Mouse (Mus musculus) heart, embryonic 14.5 days (tissue): ENCODE measurements around the gene Rhoc. TPM values are rescaled to one million over a fixed set of nuclear protein-coding genes. Genes with fewer than 3 reads are reported as not detected.
"Not testable (repeated sequence)": the region's sequence is repeated elsewhere in the genome, so short reads cannot be mapped to it uniquely, and the experiment has no call there.

ENCODE experiments used
- ATAC-seq: fragments of 200-750 bp; cut with Nextera tagmentation; 2 replicates; pipeline ENCODE4 v1.8.0; 2017; ENCODE audit warnings: low read depth, moderate TSS enrichment; ENCODE audit not compliant: insufficient number of reproducible peaks, insufficient read depth, low FRiP score
- H3K27ac ChIP-seq, 2 experiments: fragments of 200-500 bp in 1 of 2; fragments of 300-500 bp in 1 of 2; sonication (generic) in 1 of 2; replicated peaks in 1 of 2; 2 replicates each; pipeline ENCODE4 v1.5.1; 2012 to 2014; ENCODE audit warnings: low read depth in 2 of 2, low read length in 2 of 2, control low read depth in 1 of 2, mild to moderate bottlenecking in 1 of 2, mixed read lengths in 1 of 2; ENCODE audit not compliant: control insufficient read depth in 1 of 2, insufficient read depth in 1 of 2
- H3K27me3 ChIP-seq: fragments of 300-500 bp; sonication (generic); 2 replicates; pipeline ENCODE4 v1.6.1; 2014; ENCODE audit warnings: mild to moderate bottlenecking, low read length, control low read depth; ENCODE audit not compliant: control insufficient read depth, insufficient read depth
- H3K36me3 ChIP-seq: fragments of 300-500 bp; sonication (generic); 2 replicates; pipeline ENCODE4 v1.6.1; 2014; ENCODE audit warnings: mild to moderate bottlenecking, control low read depth, low read length, mixed read lengths; ENCODE audit not compliant: control insufficient read depth, insufficient read depth
- H3K4me1 ChIP-seq, 2 experiments: fragments of 200-500 bp in 1 of 2; fragments of 300-500 bp in 1 of 2; sonication (generic) in 1 of 2; 2 replicates each; pipeline ENCODE4 v1.6.1; 2012 to 2014; ENCODE audit warnings: low read length in 2 of 2, control low read depth in 1 of 2, mixed read lengths in 1 of 2; ENCODE audit not compliant: control insufficient read depth in 2 of 2, insufficient read depth in 2 of 2
- H3K4me2 ChIP-seq: fragments of 300-500 bp; sonication (generic); 2 replicates; pipeline ENCODE4 v1.6.1; 2014; ENCODE audit warnings: mild to moderate bottlenecking, low read length
- H3K4me3 ChIP-seq, 2 experiments: fragments of 200-500 bp in 1 of 2; fragments of 300-500 bp in 1 of 2; sonication (generic) in 1 of 2; 2 replicates each; pipeline ENCODE4 v1.5.1; 2012 to 2014; ENCODE audit warnings: low read length in 2 of 2, mild to moderate bottlenecking in 2 of 2, control low read depth in 1 of 2, low read depth in 1 of 2, moderate library complexity in 1 of 2; ENCODE audit not compliant: control insufficient read depth in 1 of 2, insufficient read depth in 1 of 2
- H3K9ac ChIP-seq: fragments of 300-500 bp; sonication (generic); 2 replicates; pipeline ENCODE4 v1.6.1; 2014; ENCODE audit warnings: mild to moderate bottlenecking, low read length
- H3K9me3 ChIP-seq: fragments of 300-500 bp; sonication (generic); 2 replicates; pipeline ENCODE4 v1.6.1; 2016; ENCODE audit warnings: low read length, control low read depth; ENCODE audit not compliant: control insufficient read depth
- WGBS: fragments of 180-500 bp; shearing (Covaris S2); extraction: QIAGEN DNeasy Blood & Tissue Kit; methylation state at CpG from one replicate; pipeline ENCODE4 v1.1.7; 2014; 5-methylcytosine and 5-hydroxymethylcytosine counted together
- polyA plus RNA-seq: library from polyadenylated mRNA; unstranded; fragments of >200 nt; fragmentation: Nextera tagmentation; extraction: Ambion mirVana; gene quantifications from 2 replicates; pipeline ENCODE4 v1.2.1, GENCODE M21; 2014

Rhoc gene
- polyA plus RNA-seq: 178 and 202 TPM in 2 replicates

DNA sequence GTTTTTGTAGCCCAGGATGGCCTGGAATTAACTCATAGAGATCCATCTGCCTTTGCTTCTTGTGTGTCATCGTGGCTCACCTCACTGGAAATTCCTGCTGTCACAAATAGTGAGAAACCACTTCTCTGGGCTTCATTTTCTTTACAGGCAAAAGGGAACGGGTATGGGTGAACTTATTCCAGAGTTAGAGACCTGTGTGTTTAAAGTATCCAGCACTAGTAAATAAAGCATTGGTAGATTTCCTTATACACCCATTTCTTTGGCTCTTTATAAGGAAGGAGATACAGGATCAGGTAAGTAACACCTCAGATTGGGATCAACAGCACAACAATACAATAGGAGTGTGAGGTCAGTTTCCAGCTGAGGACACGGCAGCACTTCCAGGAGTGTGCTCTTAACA, at the start of gene Rhoc:
TSS of gene Rhoc (plus strand) at position 301 of the 400 bp plus-strand sequence.
- Histone ChIP-seq H3K36me3 (peaks cover 35% of the 10 kb centered on the region), H3K4me3 (peak within 1 kb of the TSS; percentile 83 to 93)
- no peak for ATAC-seq

GRCm38 (mm10) chr3:104741954-104742353, 46.2 kb upstream of the Rhoc start:
- H3K27me3 ChIP-seq: no peaks in the 10 kb centered on the region
- no peak for ATAC-seq
- 95% methylated on average over 3 of the region's 3 CpGs for WGBS
- H3K9me3 ChIP-seq: no peaks in the 10 kb centered on the region
- H3K36me3 ChIP-seq: no peaks in the 10 kb centered on the region
- H3K9ac ChIP-seq: no peak overlapping the region
- no peaks in the 10 kb centered on the region for H3K4me1 ChIP-seq
- no peak overlapping the region for H3K27ac ChIP-seq
- no peak overlapping the region for H3K4me3 ChIP-seq
- H3K4me2 ChIP-seq: no peak overlapping the region

More for the DNA sequence above, at the start of gene Rhoc:
- Histone ChIP-seq H3K9me3 (no peaks in the 10 kb centered on the region), H3K9ac (peak within 1 kb of the TSS; percentile 95), H3K27me3 (no peaks in the 10 kb centered on the region), H3K27ac (peak within 1 kb of the TSS; percentile 91 to 95), H3K4me2 (peak within 1 kb of the TSS; percentile 90), H3K4me1 (peaks cover 37 to 39% of the 10 kb centered on the region in 2 experiments)
- 18% methylated on average over 3 of the region's 3 CpGs for WGBS

DNA sequence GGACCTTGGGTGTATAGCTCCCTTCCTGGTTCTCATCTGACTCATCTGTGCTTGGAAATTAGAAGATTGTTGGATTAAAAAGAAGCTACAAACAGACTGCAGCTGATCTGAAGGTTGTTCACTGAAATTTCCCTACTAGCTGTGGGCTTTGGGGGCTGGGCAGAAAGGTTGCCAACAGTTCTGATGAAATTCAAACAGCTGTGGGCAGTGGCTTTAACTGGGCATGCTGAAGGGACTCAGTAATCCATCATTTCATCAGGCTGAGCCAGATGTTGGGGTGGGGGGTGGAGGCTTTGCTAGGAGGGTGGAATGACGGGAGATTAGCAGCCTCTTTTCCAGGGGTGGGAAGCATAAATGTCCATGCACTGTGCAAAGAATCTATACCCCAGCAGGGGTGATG, 45.0 kb upstream of the Rhoc start:
- H3K9ac ChIP-seq: no peak overlapping the region
- no peak overlapping the region for H3K4me3 ChIP-seq
- ATAC-seq: no peak
- 29% methylated on average over 1 of the region's 1 CpGs for WGBS
- peaks cover 0 to 3% of the 10 kb centered on the region in 2 experiments; a peak in 1 of 4 replicates for H3K4me1 ChIP-seq
- no peak overlapping the region for H3K27ac ChIP-seq
- H3K4me2 ChIP-seq: no peak overlapping the region
- H3K9me3 ChIP-seq: no peaks in the 10 kb centered on the region
- no peaks in the 10 kb centered on the region for H3K27me3 ChIP-seq
- no peaks in the 10 kb centered on the region for H3K36me3 ChIP-seq

- H3K9ac ChIP-seq: no peak overlapping the region
- H3K36me3 ChIP-seq: no peaks in the 10 kb centered on the region
- 74% methylated on average over 1 of the region's 1 CpGs for WGBS
- no peaks in the 10 kb centered on the region for H3K27me3 ChIP-seq
- ATAC-seq: no peak
- H3K27ac ChIP-seq: no peak overlapping the region
- no peaks in the 10 kb centered on the region for H3K9me3 ChIP-seq
- H3K4me3 ChIP-seq: no peak overlapping the region
- no peak overlapping the region for H3K4me2 ChIP-seq
- H3K4me1 ChIP-seq: peaks cover 0 to 4% of the 10 kb centered on the region in 2 experiments; a peak in 1 of 4 replicates
Observed at GRCm38 (mm10) chr3:104743864-104744263, 44.3 kb upstream of the Rhoc start.

DNA sequence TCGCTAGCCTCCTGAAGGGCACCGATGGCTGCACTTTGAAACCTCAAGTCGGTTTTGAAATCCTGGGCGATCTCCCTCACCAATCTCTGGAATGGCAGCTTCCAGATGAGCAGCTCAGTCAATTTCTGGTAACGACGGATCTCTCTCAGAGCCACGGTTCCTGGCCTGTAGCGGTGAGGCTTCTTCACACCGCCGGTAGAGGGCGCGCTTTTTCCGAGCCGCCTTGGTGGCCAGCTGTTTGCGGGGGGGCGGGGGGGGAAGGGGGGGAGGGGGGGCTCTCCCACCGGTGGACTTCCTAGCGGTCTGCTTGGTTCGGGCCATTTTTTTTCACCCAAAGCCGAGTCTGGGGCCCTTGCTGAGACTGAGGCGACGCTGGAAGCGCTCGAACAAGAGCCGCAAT, 35.3 kb upstream of the Rhoc start:
- WGBS: 18% methylated on average over 25 of the region's 25 CpGs
- not testable (repeated sequence) for H3K27ac ChIP-seq, H3K9me3 ChIP-seq, ATAC-seq, H3K4me3 ChIP-seq, H3K36me3 ChIP-seq, H3K27me3 ChIP-seq, H3K4me1 ChIP-seq, H3K9ac ChIP-seq
- peak overlapping the region; percentile 21; the same call in 1 of the 2 replicates for H3K4me2 ChIP-seq

- H3K36me3 ChIP-seq: no peaks in the 10 kb centered on the region
- H3K27ac ChIP-seq: no peak overlapping the region
- H3K4me1 ChIP-seq: peaks cover 2 to 6% of the 10 kb centered on the region in 2 experiments; a peak in 1 of 4 replicates
- H3K9ac ChIP-seq: peak overlapping the region; percentile 67
- H3K4me3 ChIP-seq: peak overlapping the region; percentile 35
- ATAC-seq: peak; percentile 71; the same call in 1 of the 2 replicates
- WGBS: under 1% methylated on average over 27 of the region's 27 CpGs
- no peaks in the 10 kb centered on the region; the same call in 1 of the 2 replicates for H3K27me3 ChIP-seq
- H3K4me2 ChIP-seq: peak overlapping the region; percentile 73
- H3K9me3 ChIP-seq: no peaks in the 10 kb centered on the region
Observed at GRCm38 (mm10) chr3:104758406-104758805, 29.8 kb upstream of the Rhoc start.

- Histone ChIP-seq H3K27me3 (no peaks in the 10 kb centered on the region; the same call in 1 of the 2 replicates), H3K9ac (peak overlapping the region; percentile 67), H3K36me3 (no peaks in the 10 kb centered on the region), H3K4me1 (peaks cover 2 to 6% of the 10 kb centered on the region in 2 experiments; a peak in 1 of 4 replicates), H3K27ac (no peak overlapping the region), H3K4me3 (peak overlapping the region; percentile 35; a peak in 3 of 4 replicates), H3K9me3 (no peaks in the 10 kb centered on the region), H3K4me2 (peak overlapping the region; percentile 73)
- ATAC-seq: no peak
- WGBS: 21% methylated on average over 5 of the region's 5 CpGs
Observed at GRCm38 (mm10) chr3:104758869-104759268, 29.3 kb upstream of the Rhoc start.
